Mouse (Mus musculus) cerebellum, adult 2 months (tissue): Measurements from ENCODE around the gene Shank3.

Experiments used
- CTCF ChIP-seq: fragments of 200-500 bp; IDR thresholded peaks from 2 replicates; pipeline ENCODE4 v1.5.1; 2011; ENCODE audit warnings: low read depth, mild to moderate bottlenecking, control low read depth, low read length, moderate library complexity, borderline replicate concordance; ENCODE audit not compliant: insufficient read depth
- POLR2A ChIP-seq: fragments of 200-500 bp; IDR thresholded peaks from 2 replicates; pipeline ENCODE4 v1.6.1; 2011; ENCODE audit warnings: low read length, control low read depth, borderline replicate concordance; ENCODE audit not compliant: insufficient read depth

DNA sequence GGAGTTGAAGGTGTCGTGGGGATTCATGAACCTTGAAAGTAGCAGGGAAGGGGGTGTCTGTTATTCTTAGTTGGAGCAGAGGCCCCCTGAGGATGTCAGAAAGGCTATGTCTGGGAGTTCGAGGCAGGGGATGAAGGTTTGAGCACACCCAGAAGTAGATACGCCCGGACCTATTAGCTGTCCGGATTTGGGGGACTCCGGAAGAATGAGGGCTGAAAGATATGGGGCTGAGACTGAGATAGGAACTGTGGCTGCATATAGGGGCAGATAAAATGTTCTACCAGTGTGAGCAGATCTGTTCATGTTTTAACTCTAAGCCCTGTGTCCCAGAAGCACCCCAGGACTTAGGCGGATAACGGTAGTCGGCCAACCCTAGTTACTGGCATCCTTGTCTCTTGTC lies 5.4 kb downstream of the Shank3 start:
- no peak for TF ChIP-seq CTCF
- no peak for TF ChIP-seq POLR2A
